Mouse (Mus musculus): ENCODE measurements at regions not wholly inside any gene's neighbourhood (a gene's known extent, or its start where the extent isn't known, plus 50 kb on each side); places are given as distances from the start of the nearest gene placed in this dataset.

DNA sequence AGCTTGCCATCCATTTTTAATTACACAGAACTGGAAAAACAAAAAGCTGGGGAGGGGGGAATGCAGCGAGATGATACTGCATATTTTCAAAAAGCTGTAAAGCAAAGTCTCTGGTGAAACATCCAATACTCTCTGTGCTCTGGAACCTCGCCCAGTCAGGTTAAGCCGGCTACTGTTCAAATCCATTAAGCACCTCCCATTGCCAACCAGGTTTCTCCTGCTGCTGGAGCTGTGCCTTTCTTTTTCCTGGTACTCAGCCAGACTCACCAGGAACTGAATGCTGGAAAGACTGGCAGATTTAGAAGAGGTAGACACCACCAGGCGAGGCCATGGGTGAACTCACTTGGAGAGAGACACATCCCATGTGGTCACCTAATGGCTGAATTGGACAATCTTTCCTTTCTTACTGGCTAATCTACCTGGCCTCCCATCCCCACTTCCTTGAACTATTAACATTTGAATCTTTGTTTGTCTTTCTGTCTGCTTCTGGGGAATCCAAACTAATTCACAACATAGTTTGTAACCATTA lies 1250.8 kb upstream of the Jmjd1c start:
- peak; percentile 3 to 27 for DNase-seq

DNA sequence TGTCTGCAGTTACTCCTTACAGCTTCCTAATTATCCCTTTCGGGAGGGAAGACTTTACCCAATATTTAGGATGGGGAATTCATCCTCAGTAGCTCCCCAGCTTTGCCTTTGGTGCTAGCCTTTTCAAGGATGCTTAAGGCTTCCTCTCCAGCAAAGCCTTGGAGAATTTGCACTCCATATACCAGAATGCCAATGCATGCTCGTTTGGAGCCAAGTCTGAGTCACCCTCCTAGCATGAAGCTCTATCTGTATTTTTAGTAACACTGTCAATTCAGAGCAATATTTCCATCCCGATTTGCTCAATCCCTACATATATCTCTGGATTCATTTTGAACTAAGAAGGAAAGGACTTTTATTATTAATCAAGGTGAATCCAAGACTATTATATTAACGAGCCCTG lies 1249.8 kb upstream of the Jmjd1c start:
- no peak for DNase-seq

DNA sequence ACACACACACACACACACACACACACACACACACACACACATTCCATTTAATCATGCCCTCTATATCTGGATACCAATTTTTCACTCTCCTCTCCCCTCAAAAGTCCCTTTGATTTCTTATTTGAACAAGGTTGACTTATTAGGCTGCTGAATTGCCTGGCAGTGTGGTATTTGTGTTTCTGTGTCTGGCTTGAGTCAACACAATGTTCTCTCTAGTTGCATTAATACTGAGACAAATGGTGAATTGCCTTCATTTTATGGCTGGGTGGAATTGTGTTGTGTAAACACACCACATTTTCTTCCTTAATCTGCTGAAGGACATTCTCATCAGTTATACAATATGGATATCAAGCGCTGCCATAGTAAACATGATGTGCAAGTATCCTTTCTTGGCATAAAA lies 1248.3 kb upstream of the Jmjd1c start:
- DNase-seq: no peak

DNA sequence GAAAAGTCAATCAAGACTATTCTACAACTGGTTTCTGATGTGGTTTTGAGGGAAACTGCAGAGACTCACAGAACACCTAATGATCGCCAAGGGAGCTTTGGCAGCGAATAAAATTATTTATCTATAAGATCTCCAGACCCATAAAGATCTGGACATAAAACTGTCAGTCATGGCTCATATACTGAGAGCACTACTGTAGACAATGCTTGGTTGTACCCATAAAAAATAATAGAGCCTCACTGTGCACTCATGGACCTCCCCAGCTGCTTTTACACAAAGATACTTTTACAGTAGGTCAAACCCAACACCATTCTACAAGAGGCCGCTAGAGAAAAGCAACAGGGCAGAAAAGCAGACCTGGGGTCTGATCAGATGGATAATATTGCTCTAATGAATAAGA lies 1206.0 kb upstream of the Jmjd1c start:
- DNase-seq: no peak

DNA sequence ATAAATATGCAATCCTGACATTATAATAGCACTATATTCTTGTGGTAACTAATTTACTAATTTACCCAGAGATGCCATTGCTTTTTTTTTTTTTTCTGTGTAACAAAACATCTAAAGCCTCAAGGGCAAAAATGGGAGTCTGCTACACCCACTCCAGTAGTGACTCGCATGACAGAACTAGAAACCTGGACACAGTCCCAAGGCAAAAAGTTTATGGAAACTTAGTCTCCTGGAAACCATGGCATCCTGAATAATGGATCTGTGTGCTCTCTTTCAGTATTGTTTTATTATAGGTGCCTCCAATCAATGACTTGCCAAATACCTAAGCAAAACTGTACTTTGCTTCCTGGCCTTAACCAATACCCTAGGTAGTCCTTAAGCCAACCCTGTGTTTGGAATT lies 1188.4 kb upstream of the Jmjd1c start:
- DNase-seq: no peak

DNA sequence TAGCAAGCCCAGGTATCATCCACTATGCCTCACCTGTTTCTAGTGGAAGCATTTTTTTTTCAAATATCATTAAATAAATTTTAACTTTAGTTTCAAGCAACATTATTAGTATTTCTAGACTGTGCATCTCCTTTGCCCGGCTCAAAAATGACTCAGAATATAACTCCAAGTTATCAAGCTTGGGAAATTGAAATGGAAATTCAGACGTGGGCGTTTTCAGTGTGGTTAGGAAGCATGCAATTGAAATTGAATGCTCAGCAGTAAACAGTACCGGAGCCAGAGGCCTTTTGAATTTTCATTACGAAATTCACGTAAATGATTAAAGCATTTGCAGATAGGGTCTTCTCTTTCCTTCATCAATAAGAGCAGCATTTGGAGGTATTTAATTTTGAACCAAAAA lies 1183.4 kb upstream of the Jmjd1c start:
- no peak for DNase-seq

DNA sequence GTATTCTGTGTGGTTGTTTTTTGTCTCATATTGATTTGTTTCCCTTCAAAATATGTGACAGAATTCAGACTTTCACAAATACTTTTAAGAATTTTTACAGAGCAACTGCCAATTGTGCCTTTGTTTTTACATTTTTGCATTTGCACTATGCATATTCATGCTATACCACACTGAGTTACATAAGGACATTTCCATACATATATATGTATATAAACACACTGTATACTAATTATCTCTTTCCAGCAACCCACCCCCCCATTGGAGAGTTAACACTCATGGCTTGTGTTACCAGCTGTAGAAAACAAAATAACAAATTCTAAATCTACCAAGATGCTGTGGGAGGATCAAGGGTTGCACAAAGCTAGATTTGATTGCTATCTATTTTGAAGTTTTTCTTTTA lies 1163.8 kb upstream of the Jmjd1c start:
- no peak for DNase-seq

DNA sequence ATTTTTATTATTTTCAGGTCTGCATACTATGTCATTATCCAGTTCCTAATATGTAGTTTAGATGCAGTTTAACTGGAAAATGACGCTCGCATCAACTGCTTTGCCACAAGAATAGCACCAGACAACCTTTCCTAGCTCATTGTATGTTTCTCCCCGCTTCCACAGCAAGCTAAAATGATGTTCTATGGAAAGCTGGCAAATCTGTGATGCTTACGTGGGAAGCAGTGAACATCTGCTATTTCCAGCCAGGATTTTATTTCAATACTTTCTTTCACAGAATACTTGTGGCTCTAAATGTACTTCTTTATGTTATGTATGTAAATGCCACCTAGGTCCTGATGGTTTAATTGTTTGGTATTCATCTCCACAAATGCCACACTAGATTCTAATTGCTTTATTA lies 1147.3 kb upstream of the Jmjd1c start:
- DNase-seq: no peak

DNA sequence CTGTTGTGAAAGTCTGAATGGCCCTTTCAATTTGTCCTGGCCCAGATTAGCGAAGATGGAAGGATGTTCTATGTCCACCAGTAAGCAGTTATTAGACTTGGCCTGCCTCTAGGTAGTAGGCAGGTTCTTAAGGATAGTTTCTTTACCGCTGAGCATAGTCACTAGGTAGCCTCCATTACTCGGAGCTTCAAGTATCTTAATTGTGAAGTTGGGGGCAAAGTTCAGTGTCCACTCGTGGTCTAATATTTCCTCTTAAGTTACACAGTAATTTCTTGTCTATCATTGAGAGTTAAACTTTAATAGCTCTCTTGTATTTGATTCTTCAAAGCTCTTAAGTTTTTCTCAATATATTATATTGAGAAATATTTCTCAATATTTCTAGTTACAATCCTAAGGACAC lies 1133.5 kb upstream of the Jmjd1c start:
- peak in 1 of 2 experiments; percentile 30 for DNase-seq

DNA sequence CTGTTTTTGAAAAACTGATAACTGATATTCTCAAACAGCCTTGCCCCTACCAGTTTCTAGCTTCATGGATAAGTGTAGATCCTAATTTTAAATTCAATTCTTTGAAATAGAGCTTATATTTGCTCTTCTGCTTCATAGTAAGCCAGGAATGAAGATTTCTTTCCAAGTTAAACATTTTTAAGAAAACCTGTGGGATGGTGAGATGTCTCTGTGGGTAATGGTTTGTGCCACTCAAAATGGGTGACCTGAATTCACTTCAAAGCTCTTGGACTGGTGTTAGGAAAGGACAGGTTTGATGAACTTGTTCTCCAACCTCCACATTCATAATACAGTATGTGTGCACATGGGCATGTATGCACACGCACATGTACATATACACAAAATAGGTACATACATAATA lies 1126.2 kb upstream of the Jmjd1c start:
- DNase-seq: no peak
